Mouse (Mus musculus): Measurements from ENCODE around the gene Sec14l1. TPM values are rescaled to one million over a fixed set of nuclear protein-coding genes. Genes with fewer than 3 reads are reported as not detected.
A peak's percentile ranks its signal among the peaks of the same experiment; 100 is the strongest.

Gene Sec14l1
- polyA plus RNA-seq, 1 experiment from 2014 or later = 51.0 TPM

DNA sequence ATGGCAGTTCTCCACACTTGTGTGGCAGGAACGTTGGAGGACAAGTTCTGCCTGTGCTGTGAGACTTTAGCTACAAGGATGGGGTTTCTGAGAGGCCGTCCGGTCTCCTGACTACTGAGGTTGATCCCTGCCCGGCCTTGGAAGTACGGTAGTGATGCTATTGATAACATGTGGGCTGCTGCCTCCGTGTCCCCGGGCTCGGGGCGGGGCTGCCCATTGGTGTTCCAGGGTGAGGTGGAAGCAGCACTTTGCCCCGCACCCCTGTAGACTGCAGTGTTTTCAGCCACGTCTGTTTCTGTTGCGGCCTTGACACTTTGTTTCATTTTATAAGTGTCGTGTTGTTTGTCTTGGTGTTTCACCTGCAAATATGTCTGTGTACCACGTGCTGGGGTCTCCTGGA is 21.9 kb downstream of the Sec14l1 start:
- no peak overlapping the region for H3K4me3 ChIP-seq (ENCODE audit: low read length)
- no peaks in the 10 kb centered on the region for H3K27me3 ChIP-seq (ENCODE audit: control insufficient read depth, insufficient read depth, low read length)
- H3K9ac ChIP-seq (ENCODE audit: low read length) = no peak overlapping the region
- no peak for ATAC-seq (replicated peaks; ENCODE audit: extremely low read depth, insufficient read depth, low FRiP score)
- H3K4me1 ChIP-seq (ENCODE audit: control insufficient read depth, insufficient read depth, low read length) = peaks cover 40% of the 10 kb centered on the region
- H3K36me3 ChIP-seq (ENCODE audit: control insufficient read depth, insufficient read depth) = peaks cover 9% of the 10 kb centered on the region; the same call in 1 of the 2 replicates
- H3K9me3 ChIP-seq (replicated peaks; ENCODE audit: control insufficient read depth, low read length) = no peaks in the 10 kb centered on the region
- peak overlapping the region; percentile 66; the same call in 1 of the 2 replicates for H3K27ac ChIP-seq (ENCODE audit: low read length)
- no peak overlapping the region for H3K4me2 ChIP-seq (ENCODE audit: low read depth, low read length)
- WGBS = 78% methylated on average over 14 of the region's 14 CpGs

DNA sequence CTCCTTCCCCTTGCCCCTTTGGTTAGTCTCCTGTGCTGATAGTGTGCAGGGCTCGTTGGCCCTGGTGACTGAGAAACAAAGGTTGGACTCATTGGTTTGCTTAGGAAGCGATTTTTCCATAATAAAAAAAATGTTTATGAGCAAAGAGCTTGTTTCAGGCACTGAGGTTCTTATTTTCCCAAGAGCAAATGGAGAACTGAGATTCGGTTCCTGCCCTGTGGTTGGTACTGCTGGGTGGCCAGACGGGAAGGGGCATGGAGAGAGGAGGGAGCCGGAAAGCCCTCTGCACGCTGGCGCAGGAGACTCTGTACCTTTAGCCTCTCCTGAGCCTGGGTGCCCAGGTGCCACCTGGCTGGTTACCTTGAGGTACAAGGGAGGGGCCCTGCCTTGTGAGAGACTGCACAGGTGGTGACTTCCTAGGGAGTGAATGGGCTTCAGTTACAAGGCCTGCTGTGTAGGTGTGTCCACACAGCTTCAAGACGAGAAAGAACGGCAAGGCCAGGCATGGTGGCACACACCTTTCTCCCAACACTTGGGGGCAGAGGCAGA is 23.3 kb downstream of the Sec14l1 start:
- H3K4me1 ChIP-seq (ENCODE audit: control insufficient read depth, insufficient read depth, low read length) = peaks cover 47% of the 10 kb centered on the region
- H3K4me2 ChIP-seq (ENCODE audit: low read depth, low read length) = no peak overlapping the region
- no peaks in the 10 kb centered on the region for H3K9me3 ChIP-seq (replicated peaks; ENCODE audit: control insufficient read depth, low read length)
- no peak overlapping the region for H3K9ac ChIP-seq (ENCODE audit: low read length)
- 85% methylated on average over 9 of the region's 9 CpGs for WGBS
- ATAC-seq (replicated peaks; ENCODE audit: extremely low read depth, insufficient read depth, low FRiP score) = no peak
- H3K27me3 ChIP-seq (ENCODE audit: control insufficient read depth, insufficient read depth, low read length) = no peaks in the 10 kb centered on the region
- H3K36me3 ChIP-seq (ENCODE audit: control insufficient read depth, insufficient read depth) = peaks cover 7% of the 10 kb centered on the region
- no peak overlapping the region for H3K4me3 ChIP-seq (ENCODE audit: low read length)
- H3K27ac ChIP-seq (ENCODE audit: low read length) = no peak overlapping the region

DNA sequence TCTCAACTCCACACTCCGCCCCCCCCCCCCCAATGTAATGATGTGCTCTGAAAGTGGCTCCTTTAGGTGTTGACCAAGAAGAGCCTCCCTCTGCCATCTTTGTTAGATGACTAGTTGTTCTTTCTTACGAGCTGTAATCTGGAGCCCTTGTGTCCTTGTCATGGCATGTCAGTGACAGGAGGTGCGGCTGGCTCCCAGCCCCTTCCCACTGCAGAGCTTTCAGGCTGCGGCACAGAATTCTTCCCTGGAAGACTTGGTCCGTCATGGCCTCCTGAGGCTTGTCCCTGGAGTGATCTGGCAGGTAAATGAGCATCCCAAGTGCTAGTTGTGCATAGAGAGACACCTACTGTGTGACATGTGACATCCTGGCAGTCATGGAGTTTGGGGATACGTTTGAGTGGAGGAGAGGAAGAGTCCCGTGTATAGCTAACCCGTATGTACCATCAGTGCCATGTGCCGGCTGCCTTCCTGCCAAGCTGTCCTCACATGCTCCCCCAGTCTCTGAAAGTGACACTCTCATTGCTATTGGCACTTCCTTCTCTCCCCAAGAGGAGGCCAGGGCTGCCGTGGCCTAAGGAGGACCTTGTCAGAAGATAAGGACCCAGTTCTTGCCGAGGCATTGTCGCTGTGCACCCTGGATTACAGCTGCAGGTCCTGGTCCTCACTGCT is 24.0 kb downstream of the Sec14l1 start:
- Histone ChIP-seq H3K4me2 (ENCODE audit: low read depth, low read length) (no peak overlapping the region), H3K9ac (ENCODE audit: low read length) (0 out of 2 replicates have a peak overlapping the region, but pooled peaks have one; percentile 13), H3K4me3 (ENCODE audit: low read length) (no peak overlapping the region), H3K9me3 (replicated peaks; ENCODE audit: control insufficient read depth, low read length) (no peaks in the 10 kb centered on the region), H3K4me1 (ENCODE audit: control insufficient read depth, insufficient read depth, low read length) (peaks cover 47% of the 10 kb centered on the region), H3K27me3 (ENCODE audit: control insufficient read depth, insufficient read depth, low read length) (no peaks in the 10 kb centered on the region), H3K27ac (ENCODE audit: low read length) (peak overlapping the region; percentile 5; the same call in 1 of the 2 replicates), H3K36me3 (ENCODE audit: control insufficient read depth, insufficient read depth) (peaks cover 14% of the 10 kb centered on the region)
- no peak for ATAC-seq (replicated peaks; ENCODE audit: extremely low read depth, insufficient read depth, low FRiP score)
- WGBS = 42% methylated on average over 12 of the region's 12 CpGs

DNA sequence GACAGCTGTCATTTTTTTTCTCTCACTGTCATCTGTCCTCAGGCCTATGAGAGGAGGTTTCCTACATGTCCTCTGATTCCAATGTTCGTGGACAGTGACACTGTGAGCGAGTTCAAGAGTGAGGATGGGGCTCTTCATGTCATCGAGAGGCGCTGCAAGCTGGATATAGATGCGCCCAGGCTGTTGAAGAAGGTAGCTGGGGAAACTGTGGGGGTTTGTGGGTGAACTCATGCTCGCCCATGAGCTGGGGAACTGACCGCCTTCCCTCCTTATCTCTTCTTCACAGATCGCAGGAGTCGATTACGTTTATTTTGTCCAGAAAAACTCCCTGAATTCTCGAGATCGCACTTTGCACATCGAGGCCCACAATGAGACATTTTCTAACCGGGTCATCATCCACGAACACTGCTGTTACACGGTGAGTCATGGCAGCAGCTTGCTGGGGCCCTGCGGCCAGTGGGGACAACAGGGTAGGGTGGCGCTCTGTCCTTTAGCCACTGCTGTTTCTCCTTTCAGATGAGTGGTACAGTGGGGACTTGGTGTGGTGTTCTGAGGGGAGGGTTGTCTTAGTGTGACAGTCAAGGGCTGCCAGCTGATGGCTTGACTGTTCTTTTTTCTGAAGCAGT is 26.5 kb downstream of the Sec14l1 start:
- Histone ChIP-seq H3K27ac (ENCODE audit: low read length) (no peak overlapping the region), H3K4me2 (ENCODE audit: low read depth, low read length) (no peak overlapping the region), H3K9me3 (replicated peaks; ENCODE audit: control insufficient read depth, low read length) (no peaks in the 10 kb centered on the region), H3K36me3 (ENCODE audit: control insufficient read depth, insufficient read depth) (peaks cover 38% of the 10 kb centered on the region), H3K4me1 (ENCODE audit: control insufficient read depth, insufficient read depth, low read length) (peaks cover 29% of the 10 kb centered on the region), H3K4me3 (ENCODE audit: low read length) (no peak overlapping the region), H3K27me3 (ENCODE audit: control insufficient read depth, insufficient read depth, low read length) (no peaks in the 10 kb centered on the region), H3K9ac (ENCODE audit: low read length) (no peak overlapping the region)
- 82% methylated on average over 18 of the region's 18 CpGs for WGBS
- no peak for ATAC-seq (replicated peaks; ENCODE audit: extremely low read depth, insufficient read depth, low FRiP score)

DNA sequence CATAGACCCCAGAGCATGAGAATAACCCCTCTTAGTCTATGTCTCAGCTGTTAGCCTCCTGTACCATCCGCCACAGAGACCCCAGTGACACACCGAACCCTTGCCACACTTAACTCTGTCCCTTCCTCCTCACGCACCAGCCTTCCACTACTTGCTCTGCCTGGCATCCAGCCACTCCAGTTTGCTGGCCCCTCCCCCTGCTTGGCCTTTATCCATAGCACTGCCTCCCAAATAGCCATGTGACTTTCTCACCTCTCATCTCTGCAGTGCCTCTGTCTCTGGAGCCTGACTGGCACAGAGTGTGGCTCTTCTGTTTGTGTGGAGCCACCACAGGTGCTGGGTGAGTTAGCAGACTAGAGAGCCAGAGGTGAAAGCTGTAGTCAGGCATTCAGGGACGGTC is 27.5 kb downstream of the Sec14l1 start:
- peak; percentile 74 for ATAC-seq (replicated peaks; ENCODE audit: extremely low read depth, insufficient read depth, low FRiP score)

DNA sequence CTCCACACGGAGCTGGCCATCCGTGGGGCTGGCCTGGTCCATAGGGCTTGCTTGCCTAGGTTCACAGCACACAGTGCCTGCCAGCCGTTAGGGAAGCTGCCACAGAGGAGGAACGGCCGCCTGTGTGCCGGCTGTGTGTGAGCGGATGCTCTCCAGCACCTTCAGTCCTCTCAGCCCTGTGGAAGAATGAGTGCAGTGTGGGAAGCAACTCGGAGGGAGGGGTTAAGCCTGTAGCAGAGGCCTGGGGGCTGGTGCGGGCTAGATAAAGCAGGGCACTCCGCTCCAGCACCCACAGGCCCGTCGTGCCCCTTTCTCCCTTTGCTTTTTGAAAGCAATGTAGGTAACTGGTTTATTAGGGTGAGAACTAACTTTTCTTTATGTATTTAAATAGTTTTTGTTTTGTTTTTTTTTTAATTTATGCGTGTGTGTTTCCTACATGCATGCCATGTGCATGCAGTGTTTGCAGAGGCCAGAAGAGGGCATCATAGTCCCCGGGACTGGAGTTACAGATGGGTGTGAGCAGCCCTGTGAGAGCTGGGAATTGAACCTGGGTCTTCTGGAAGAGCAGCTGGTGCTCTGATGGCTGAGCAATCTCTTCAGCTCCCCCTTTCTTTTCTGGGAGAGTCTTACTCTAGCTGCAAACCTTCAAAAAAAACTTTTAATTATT is 30.6 kb downstream of the Sec14l1 start:
- H3K4me2 ChIP-seq (ENCODE audit: low read depth, low read length) = no peak overlapping the region
- peaks cover 7% of the 10 kb centered on the region for H3K4me1 ChIP-seq (ENCODE audit: control insufficient read depth, insufficient read depth, low read length)
- no peak for ATAC-seq (replicated peaks; ENCODE audit: extremely low read depth, insufficient read depth, low FRiP score)
- no peak overlapping the region for H3K4me3 ChIP-seq (ENCODE audit: low read length)
- H3K27me3 ChIP-seq (ENCODE audit: control insufficient read depth, insufficient read depth, low read length) = no peaks in the 10 kb centered on the region
- WGBS = 89% methylated on average over 14 of the region's 14 CpGs
- H3K27ac ChIP-seq (ENCODE audit: low read length) = no peak overlapping the region
- H3K36me3 ChIP-seq (ENCODE audit: control insufficient read depth, insufficient read depth) = peaks cover 74% of the 10 kb centered on the region
- no peak overlapping the region for H3K9ac ChIP-seq (ENCODE audit: low read length)
- H3K9me3 ChIP-seq (replicated peaks; ENCODE audit: control insufficient read depth, low read length) = no peaks in the 10 kb centered on the region

More for the DNA sequence above, 27.5 kb downstream of the Sec14l1 start:
- H3K36me3 ChIP-seq (ENCODE audit: control insufficient read depth, insufficient read depth) = peaks cover 45% of the 10 kb centered on the region
- H3K4me3 ChIP-seq (ENCODE audit: low read length) = no peak overlapping the region
- no peak overlapping the region for H3K27ac ChIP-seq (ENCODE audit: low read length)
- peaks cover 25% of the 10 kb centered on the region for H3K4me1 ChIP-seq (ENCODE audit: control insufficient read depth, insufficient read depth, low read length)
- H3K9ac ChIP-seq (ENCODE audit: low read length) = no peak overlapping the region
- H3K27me3 ChIP-seq (ENCODE audit: control insufficient read depth, insufficient read depth, low read length) = no peaks in the 10 kb centered on the region
- no peaks in the 10 kb centered on the region for H3K9me3 ChIP-seq (replicated peaks; ENCODE audit: control insufficient read depth, low read length)
- H3K4me2 ChIP-seq (ENCODE audit: low read depth, low read length) = no peak overlapping the region
- 45% methylated on average over 4 of the region's 4 CpGs for WGBS

DNA sequence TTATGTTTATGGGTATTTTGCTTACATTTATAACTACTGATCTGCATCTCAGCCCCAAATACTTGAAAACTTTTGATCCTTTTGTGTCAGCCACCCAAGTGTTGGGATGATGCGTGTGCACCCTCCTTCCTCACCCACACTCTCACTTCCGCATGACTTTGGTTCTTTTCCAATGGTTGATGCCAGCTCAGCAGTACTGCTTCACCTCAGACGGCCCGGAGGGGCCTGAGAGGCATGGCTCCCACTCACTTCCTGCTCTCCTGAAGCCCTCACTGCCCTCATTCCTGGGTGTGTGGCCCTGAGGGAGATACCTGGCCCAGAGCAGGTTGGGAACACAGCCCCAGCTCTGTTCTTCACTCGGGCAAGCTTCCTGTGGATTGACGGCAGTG is 31.1 kb downstream of the Sec14l1 start:
- Histone ChIP-seq H3K27me3 (ENCODE audit: control insufficient read depth, insufficient read depth, low read length) (no peaks in the 10 kb centered on the region), H3K4me2 (ENCODE audit: low read depth, low read length) (no peak overlapping the region)
- no peak for ATAC-seq (replicated peaks; ENCODE audit: extremely low read depth, insufficient read depth, low FRiP score)

DNA sequence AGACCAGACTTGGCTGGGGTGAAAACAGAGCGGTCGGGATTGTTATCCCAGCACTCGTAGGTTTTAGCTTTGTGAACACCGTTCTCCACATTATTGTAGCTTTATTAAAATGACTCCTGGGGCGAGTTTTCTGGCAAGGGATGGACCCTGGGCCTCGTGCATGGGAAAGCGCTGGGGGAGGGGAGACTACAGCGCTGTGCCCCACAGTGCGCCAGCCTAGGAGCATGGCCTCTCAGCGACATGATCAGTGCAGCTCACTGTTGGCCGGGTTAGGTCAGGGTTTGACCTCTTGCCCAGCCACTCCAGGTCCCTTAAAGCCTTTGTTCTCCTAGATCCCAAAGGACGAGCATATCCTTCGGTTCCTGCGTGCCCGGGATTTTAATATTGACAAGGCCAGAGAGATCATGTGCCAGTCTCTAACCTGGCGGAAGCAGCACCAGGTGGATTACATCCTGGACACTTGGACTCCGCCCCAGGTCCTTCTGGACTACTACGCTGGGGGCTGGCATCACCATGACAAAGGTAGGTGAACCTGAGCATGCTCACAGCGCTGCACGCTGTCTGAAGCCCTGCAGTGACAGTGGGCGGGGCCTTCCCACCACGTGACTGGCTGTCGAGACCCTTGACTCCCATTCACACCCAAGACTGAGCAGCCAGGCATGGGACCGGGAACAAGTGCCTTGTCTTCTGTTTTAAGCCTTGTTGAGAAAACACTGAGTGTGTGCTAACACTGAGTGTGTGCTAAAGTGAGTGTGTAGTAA is 32.0 kb downstream of the Sec14l1 start:
- ATAC-seq (replicated peaks; ENCODE audit: extremely low read depth, insufficient read depth, low FRiP score) = no peak
- no peak overlapping the region for H3K4me2 ChIP-seq (ENCODE audit: low read depth, low read length)
- H3K4me1 ChIP-seq (ENCODE audit: control insufficient read depth, insufficient read depth, low read length) = peaks cover 7% of the 10 kb centered on the region
- peaks cover 81% of the 10 kb centered on the region for H3K36me3 ChIP-seq (ENCODE audit: control insufficient read depth, insufficient read depth)
- H3K27ac ChIP-seq (ENCODE audit: low read length) = no peak overlapping the region
- H3K27me3 ChIP-seq (ENCODE audit: control insufficient read depth, insufficient read depth, low read length) = no peaks in the 10 kb centered on the region
- no peaks in the 10 kb centered on the region for H3K9me3 ChIP-seq (replicated peaks; ENCODE audit: control insufficient read depth, low read length)
- H3K9ac ChIP-seq (ENCODE audit: low read length) = no peak overlapping the region
- 76% methylated on average over 24 of the region's 24 CpGs for WGBS
- H3K4me3 ChIP-seq (ENCODE audit: low read length) = no peak overlapping the region

More for the DNA sequence above, 31.1 kb downstream of the Sec14l1 start:
- peaks cover 79% of the 10 kb centered on the region for H3K36me3 ChIP-seq (ENCODE audit: control insufficient read depth, insufficient read depth)
- no peak overlapping the region for H3K4me3 ChIP-seq (ENCODE audit: low read length)
- WGBS = 90% methylated on average over 6 of the region's 6 CpGs
- peaks cover 7% of the 10 kb centered on the region for H3K4me1 ChIP-seq (ENCODE audit: control insufficient read depth, insufficient read depth, low read length)
- no peak overlapping the region for H3K27ac ChIP-seq (ENCODE audit: low read length)
- no peaks in the 10 kb centered on the region for H3K9me3 ChIP-seq (replicated peaks; ENCODE audit: control insufficient read depth, low read length)
- H3K9ac ChIP-seq (ENCODE audit: low read length) = no peak overlapping the region
